Mouse (Mus musculus) layer of hippocampus, postnatal 10 days (tissue): ENCODE data around the gene E2f8. TPM values are rescaled to one million over a fixed set of nuclear protein-coding genes. Genes with fewer than 3 reads are reported as not detected.

Experiments
- DNase-seq, 2 experiments: peaks; one replicate each; pipeline ENCODE4 v3.0.0; 2021; ENCODE audit warnings: low spot score in 2 of 2
- total RNA-seq, 2 experiments: library from RNA; stranded (reverse); gene quantifications; 2 replicates each; pipeline ENCODE4 v1.2.3; 2021

Gene E2f8
- total RNA-seq, 2 experiments from 2014 or later = 1.3 to 2.4 TPM

DNA sequence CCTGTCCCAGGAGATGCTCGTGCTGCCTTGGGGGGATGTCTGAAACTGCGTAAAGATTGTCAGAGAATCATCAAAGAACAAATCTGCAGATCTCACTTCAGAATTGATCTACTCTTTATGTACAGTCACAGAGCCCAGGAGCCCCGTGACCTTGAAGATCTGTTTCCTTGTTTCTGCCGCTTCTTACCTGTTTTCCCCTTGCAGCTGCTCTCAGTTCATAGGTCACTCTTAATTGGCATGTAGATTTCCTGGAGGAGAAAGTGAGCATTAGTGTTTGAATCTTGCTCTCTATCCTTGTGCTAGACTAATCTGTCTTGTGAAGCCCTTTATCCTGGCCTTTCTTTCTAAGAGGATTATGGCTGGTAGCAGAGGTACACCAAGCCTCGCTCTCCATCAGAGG, 59.7 kb downstream of the E2f8 start:
- no peak for DNase-seq

Other genes with a start within 250 kb of the E2f8 start
- not detected for gene Mrgprb3, start 237.8 kb downstream of the E2f8 start, total RNA-seq
- gene Zdhhc13, start 92.6 kb downstream of the E2f8 start, total RNA-seq = 10 to 100 TPM; 24.0 to 36.3 TPM
- not detected for gene Csrp3, start 33.6 kb downstream of the E2f8 start, total RNA-seq
- 100 to 1,000 TPM; 103 to 126 TPM for gene Nav2, start 27.1 kb upstream of the E2f8 start, total RNA-seq